Mouse (Mus musculus) cerebellum, postnatal 25 days (tissue): ENCODE data around the gene Poc1a.

Experiments used
- DNase-seq, 2 experiments: peaks; one replicate each; pipeline ENCODE4 v3.0.0; 2021; ENCODE audit warnings: mixed read lengths in 2 of 2

Gene Poc1a

DNA sequence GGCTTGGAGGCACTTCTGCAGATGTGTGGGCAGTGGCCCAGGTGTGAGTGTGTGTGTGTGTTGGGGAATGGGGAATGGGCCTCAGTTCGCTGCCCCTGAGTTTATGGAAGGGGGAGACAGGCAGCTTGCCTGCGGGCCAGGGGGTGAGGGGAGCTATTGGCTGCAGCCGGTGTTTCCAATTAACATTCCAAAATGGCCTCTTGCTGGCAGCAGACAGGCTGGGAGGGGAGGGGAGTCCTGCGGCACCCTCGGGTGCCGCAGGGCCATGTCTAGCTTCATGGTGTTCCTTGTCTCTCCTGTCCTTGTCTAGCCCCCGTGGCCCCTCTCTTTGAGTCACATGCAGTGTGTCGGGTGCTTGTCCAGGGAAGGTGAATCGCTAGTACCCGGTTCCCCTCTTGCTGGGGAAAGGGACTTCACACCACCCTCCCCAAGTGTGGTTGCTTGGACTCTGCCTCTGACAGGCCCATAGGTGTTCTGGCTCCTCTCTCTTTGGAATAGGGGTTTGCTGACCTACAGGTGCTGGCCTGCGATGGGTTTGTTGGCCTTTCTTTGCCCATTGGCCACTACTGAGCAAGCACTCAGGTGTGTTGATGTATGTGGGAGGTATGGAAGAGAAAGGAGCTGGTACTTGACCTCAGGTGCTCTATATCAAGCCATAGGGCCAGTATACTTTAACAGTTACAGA, 89.1 kb downstream of the Poc1a start:
- DNase-seq: peak; percentile 44 to 55

DNA sequence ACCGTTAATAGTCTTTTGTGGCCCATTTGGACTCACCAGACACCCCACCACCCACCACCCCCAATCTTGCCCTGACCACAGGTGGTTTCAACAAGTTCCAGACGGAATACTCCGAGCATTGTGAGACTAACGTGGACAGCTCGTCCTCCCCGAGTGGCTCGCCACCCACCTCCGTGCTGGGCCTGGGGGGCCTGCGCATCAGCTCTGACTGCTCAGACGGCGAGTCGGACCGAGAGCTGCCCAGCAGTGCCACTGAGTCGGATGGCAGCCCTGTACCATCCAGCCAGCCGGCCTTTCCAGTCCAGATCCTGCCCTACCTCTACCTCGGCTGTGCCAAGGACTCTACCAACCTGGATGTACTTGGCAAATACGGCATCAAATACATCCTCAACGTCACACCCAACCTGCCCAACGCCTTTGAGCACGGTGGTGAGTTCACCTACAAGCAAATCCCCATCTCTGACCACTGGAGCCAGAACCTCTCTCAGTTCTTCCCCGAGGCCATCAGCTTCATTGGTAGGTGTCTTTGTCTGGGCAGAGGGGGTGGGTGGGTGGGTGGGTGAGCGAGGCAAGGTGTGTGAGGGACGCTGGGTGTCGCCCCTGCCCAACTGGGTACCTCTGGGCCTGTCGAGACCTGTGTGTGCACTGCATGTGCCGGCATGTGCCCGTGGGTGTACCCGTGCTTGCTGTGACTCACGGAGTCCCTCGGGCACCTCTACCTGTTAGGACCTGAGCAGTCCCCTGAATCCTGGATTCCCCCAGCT, 89.9 kb downstream of the Poc1a start:
- DNase-seq: no peak

- DNase-seq: no peak
Observed at GRCm38 (mm10) chr9:106371384-106371671, 90.5 kb downstream of the Poc1a start.

- peak in 1 of 2 experiments; percentile 39 for DNase-seq
Observed at GRCm38 (mm10) chr9:106371776-106372175, 90.9 kb downstream of the Poc1a start.

GRCm38 (mm10) chr9:106372431-106373412, 91.9 kb downstream of the Poc1a start:
- DNase-seq: no peak

GRCm38 (mm10) chr9:106373973-106374372, 93.1 kb downstream of the Poc1a start:
- DNase-seq: no peak

DNA sequence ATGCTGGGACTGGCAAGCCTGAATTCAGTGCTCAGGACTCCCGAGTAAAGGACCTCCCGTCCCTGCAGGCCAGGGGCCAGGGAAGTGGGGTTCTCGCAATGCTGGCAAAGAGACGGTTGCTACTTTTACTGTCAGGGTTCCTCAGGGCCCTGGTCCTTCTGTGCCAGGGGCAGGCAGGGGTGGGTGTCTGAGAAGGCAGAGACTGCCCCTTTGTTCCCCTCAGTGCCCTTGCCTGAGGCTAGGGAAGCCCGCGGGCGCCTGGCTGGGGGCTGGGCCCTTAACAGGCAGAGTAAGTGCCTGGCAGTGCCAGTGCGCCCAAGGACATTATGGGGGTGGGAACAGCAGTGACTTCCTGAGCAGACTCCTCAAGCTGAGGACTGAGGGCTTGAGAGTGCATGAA, 96.4 kb downstream of the Poc1a start:
- DNase-seq: peak in 1 of 2 experiments; percentile 50

DNA sequence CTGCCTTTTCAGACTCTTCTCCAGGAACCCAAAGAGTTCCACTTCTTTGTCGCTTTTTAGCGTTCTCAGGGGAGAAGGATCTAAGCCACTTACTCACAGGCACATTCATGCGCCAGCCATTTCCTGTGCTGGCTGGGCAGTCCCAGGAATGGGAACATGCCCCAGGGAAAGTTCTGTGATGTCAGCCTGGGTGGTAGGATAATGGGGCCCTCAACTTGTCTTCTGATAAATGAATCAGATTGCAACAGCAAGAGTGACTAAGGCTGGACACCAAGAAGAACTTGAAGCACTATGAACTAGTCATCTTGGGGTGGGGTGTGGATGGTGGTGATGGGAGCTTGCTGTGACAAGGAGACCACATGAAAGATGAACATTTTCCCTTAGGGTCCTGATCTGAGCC, 97.2 kb downstream of the Poc1a start:
- no peak for DNase-seq

- no peak for DNase-seq
Observed at GRCm38 (mm10) chr9:106378753-106379152, 97.9 kb downstream of the Poc1a start.

- no peak for DNase-seq
Observed at GRCm38 (mm10) chr9:106386181-106386864, 105.5 kb downstream of the Poc1a start.

GRCm38 (mm10) chr9:106392828-106393527, 112.1 kb downstream of the Poc1a start:
- no peak for DNase-seq

DNA sequence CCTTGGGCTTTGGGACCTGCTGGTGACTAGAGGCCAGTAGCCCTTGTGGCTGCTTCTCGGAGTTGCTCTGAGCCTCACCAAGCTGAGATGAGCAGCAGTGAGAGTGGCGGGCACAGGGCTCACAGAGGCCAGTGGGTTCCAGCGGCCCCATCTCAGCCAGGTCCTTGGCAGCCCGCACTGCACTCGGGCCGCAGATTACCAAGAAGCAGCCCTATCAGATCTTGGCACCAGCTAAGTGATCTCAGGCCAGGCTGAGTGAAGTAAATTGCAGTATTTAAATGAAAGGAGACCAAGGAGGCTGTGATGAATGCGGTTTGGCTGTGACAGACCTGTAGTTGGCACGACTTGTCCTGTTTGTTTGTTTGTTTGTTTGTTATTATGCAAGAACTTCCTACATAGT, 112.7 kb downstream of the Poc1a start:
- DNase-seq: no peak

- no peak for DNase-seq
Observed at GRCm38 (mm10) chr9:106394649-106395602, 114.1 kb downstream of the Poc1a start.

DNA sequence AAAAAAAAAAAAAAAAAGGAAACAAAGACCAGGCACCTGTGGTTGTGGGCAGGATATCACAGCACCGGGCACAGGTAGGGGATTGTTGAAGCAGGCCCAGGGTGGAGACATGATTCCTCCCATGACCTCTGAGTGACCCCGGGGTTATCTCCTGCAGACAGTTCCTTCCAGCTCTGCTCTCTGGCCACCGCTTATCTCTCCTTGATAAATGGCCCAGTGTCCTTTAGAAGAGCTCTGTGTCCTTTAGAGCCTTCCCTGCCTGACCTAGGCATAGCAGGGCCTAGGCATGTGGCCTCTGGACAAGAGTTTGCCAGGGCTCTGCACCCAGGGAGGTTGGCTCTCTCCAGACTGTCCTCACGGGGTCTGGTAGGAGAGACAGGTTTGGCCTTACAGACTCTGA, 116.9 kb downstream of the Poc1a start:
- no peak for DNase-seq

DNA sequence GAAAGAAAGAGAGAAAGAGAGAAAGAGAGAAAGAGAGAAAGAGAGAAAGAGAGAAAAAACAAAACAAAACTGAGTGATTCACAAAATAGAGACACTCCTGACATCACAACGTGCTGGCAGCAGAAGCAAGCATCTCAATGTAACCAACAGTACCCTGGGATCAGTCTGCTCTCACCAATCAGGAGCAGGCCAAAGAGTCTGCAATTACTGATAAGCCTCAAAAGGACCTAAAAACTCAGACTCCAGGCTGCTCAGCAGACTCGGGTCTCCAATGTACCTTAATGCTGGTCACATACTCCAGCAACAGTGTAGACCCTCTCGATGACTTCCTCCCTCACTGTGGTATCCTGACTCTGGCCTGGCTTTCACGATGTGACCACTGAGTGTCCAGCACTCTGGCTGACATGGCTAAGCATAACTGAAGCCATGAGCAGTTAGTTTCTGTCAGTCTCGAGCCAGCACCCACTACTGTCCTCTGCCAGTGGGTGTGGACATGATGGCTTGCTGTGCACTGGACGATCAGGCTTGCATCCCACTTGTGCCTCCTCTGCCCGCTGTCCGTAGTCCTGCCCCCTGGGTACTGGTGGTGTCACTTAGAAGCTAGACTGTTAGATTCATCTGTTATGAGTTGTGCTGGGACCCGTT, 117.9 kb downstream of the Poc1a start:
- no peak for DNase-seq

DNA sequence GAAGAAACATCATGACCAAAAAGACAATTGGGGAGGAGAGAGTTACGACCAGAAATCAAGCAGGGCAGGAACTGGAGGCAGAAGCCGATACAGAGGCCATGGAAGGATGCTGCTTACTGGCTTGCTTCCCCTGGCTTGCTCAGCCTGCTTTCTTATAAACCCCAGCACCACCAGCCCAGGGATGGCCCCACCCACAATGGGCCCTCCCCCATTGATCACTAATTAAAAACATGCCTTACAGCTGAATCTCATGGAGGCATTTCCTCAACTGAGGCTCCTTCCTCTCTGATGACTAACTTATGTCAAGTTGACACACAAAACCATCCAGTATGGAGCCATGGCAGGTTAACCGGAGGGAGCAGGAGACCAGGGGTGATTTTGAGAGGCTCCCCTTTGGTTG, 118.9 kb downstream of the Poc1a start:
- no peak for DNase-seq
